Mouse (Mus musculus): ENCODE data around the gene Hgd. TPM values are rescaled to one million over a fixed set of nuclear protein-coding genes. Genes with fewer than 3 reads are reported as not detected.

Gene Hgd
- polyA plus RNA-seq, 1 experiment from 2014 or later = 0.33 TPM

DNA sequence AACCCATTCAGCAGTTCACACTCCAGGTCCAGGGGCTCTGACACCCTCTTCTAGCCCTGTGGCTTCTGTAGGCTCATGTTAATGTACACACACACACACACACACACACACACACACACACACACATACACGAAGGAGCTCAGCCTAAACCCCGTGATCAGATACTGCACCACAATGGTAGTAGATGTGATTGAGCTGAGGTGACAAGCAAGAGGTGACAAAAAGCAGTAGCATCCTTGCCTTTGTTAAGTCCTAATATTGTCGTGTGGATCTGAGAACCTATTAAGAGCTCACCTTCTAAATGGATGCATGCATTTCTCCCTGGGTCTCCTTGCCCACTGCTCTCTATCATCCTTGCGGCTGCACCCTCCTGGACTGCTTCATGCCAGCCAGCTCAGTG lies 698 bp downstream of the Hgd start:
- DNase-seq (ENCODE audit: low spot score) = no peak

DNA sequence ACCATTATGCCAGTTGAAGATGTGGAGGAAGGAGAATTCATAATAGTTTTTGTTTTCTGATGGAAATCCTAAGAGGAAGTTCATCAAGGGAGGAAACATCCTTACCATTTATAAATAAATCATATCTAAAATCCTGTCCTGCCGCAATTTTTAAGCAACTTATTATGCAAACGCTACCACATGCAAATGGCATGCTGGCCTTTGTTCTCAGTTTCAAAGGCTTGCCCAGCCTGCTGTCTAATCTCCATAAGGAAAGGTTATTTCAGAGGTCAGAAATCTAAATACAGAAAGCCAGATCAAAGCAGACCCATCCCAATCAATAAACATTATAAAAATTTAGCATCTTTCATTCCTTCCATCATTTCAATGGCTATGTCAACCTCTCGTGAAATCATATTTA lies 1.9 kb downstream of the Hgd start:
- DNase-seq (ENCODE audit: low spot score) = no peak

DNA sequence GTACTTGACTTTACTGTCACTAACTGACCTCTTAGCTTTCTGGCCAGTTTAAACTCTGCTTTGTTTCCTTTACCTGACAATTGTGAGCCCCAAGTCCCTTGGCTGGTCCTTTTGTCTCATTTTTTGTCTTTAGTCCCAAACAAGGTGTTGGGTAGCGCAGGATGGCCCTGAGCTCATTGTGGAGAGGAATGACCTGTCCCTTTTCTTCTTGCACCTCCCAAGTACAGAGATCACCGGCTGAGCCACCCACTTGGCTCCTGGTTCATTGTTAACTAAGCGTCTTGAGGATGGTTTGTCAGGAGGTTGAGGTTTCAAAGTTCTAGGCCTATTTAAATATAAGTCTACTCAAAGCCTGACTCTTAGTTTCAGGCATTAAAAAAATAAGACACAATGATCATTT lies 3.4 kb downstream of the Hgd start:
- no peak for DNase-seq (ENCODE audit: low spot score)

DNA sequence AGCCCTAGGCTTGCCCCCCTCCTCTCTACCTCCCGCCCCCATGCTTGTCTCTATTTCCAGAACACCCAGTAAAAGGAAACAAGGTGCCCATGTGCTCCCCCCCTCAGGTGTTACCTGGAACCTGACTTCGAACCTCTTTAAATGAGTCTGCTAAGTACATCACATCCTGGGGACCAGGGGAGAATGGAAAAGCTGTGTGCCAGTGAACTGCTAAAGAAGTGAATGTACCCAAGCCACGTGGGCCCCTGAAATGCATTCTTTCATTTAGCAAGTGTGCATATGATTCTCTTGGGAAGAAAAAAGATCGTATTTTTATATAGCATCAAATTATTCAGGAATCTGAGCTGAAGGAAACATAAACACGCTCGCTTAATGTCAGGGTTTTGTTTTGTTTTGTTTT lies 3.8 kb downstream of the Hgd start:
- DNase-seq (ENCODE audit: low spot score) = no peak

DNA sequence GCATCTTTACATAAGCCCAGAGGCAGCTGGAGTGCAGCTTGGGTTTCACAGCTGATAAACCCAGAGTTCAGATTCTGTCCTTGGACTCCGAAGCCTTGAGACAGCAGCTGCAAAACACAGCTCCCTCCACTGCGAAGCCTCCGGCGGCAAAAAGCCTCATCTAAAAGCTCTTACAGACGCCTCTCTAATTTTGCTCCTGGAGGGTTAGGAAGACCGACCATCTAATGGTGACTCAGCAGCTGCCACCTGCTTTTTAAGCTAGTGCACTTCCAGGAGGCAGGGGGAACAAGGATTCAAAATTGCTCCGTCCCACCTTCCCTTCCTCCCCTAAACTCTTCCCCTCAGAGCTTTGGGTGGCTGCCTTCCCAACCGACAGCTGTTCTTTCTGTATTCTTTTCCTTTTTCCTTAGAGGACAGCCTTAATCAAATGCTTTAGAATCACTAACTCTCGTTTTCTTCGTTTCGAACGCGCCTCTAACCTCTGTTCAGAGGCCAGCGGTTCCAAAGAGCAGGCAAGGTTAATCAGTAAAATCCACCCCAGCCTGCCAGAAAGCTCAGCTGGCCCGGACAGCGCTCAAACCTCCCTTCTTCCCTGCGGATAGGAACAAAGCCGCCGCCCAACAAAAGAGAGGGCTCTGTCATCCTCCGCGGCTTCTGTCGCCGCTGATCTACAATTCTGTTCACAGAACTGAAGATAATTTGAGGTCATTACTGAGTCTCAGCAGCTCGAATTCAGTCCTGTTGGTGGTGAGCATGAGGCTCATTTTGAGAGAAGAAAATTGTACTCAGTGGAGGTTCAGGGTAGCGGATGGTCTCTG lies 4.5 kb downstream of the Hgd start:
- DNase-seq (ENCODE audit: low spot score) = no peak

DNA sequence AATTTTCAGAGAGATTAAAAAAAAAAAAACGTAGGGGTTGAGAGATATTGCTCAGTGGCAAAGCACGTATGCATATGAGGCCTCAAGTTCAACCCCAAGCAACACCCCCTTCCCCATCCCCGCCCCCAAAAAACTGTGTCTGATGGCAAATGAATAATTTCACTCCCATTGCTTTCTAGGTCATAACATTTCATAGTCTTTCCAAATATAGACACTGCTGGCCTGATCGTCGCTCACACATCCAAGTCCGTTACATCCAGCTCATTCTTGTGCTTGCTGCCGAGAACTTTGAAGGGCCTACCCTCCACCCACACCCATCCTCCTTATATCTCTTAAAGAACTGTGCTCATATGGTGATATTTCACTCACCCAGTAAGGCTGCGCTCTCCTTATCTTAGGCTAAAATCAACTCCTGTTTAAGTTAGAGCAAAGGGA lies 5.2 kb downstream of the Hgd start:
- DNase-seq (ENCODE audit: low spot score) = no peak

DNA sequence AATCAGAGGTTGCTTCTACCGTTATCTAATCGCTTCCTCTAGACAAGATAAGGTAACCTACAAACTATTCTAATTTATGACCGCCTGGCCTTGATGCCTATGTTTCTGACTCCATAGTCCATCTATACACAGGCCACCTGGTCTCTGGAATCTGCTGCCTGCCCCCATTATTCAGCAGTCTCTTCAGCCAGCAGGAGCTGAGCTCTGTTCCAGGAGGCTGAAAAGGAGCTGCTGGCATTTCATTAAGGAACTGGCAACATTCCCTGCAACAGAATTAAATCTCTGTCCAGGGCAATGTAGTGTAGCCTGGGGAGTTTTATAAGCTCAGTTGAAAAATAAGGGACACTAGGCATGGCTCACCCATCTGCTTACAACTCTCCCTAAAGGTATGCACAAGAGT lies 11.0 kb downstream of the Hgd start:
- DNase-seq (ENCODE audit: low spot score) = no peak

DNA sequence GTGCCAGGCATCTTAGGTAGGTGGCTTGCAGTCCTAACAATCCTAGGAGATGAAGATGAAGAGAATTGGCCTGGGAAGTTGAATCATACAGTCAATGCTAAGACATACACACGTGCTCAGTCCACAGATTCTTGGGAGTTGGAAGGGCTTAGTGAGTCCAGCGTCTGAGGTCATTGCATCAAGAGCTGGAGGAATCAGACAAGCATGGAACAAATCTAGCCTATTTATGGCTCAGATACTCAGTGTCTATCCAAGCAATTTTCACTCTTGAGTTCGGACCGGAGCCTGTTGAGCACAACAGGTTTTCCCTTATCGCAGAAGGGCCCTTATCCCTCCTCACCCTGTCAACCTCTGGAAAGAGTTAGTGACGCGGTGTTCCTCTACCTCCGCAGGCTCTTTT lies 11.6 kb downstream of the Hgd start:
- no peak for DNase-seq (ENCODE audit: low spot score)

DNA sequence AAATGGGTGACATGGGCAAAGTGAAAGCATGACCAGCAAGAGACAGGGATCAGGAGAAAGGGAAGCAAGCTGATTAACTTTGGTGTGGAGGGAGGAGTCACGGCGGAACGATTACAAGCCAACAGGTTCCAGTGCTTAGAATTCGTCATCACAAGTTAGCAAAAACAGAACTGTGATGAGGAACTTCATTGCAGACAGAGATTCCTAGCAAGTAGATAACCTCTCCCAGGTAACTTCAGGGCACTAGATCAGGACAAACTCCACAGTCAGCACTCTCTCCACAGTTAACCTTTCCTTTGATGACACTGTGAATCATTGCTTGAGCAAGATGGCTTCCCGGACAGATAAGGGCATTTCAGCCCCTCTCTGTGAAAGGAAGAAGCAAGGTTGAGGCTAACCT lies 17.5 kb downstream of the Hgd start:
- no peak for DNase-seq (ENCODE audit: low spot score)

DNA sequence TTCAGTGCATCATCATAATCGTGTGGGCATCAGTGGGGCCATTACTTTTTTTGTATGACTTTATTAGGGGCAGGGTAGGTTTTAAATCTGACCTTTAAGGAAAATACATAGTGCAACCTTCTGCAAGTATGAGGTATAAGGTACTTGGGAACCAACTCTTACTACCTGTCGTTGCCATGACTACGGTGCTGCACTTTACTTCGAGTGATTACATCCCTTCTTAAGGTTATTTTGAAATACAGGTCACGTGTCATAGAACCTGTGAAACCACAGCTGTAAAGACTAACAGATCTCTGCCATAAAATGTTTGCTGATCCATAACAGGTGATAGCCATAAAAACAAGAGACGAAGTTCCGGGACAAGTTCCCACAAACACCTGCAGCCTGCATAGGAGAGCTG lies 18.5 kb downstream of the Hgd start:
- DNase-seq (ENCODE audit: low spot score) = no peak

DNA sequence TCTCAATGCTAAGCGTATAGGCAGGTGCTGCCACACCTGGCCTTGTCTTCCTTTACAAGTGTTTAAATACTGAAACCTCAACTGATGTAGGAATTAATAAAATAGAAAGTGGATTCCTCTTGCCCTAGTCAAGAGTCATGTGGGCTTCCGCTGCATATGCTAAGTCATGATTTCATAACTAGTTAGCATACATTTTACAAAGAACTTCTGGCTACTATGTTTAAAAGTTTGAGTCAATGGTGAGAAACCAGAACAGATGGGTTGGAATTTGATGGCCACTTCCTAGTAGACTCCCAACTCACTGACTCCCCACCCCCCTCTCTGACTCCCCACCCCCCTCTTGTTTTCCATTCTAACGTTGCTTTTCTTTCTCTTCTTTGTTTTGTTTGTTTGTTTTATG lies 19.4 kb downstream of the Hgd start:
- DNase-seq (ENCODE audit: low spot score) = no peak

DNA sequence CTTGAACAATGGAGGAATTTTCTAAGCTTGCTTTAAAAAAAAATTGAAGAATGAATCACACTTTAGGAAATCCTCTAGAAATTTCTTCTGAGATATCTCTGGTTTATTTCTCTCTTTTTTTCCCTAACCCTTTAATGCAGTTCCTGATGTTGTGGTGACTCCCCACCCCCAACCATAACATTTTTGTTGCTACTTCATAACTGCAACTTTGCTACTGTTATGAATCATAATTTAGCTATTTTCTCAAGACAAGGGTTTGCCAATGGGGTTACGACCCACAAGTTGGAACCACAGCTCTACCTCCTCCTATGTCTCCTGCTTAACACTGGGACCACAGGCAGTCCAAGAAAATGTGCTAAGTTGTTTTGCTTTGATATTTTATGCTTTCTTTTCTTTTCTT lies 23.5 kb downstream of the Hgd start:
- DNase-seq (ENCODE audit: low spot score) = no peak

DNA sequence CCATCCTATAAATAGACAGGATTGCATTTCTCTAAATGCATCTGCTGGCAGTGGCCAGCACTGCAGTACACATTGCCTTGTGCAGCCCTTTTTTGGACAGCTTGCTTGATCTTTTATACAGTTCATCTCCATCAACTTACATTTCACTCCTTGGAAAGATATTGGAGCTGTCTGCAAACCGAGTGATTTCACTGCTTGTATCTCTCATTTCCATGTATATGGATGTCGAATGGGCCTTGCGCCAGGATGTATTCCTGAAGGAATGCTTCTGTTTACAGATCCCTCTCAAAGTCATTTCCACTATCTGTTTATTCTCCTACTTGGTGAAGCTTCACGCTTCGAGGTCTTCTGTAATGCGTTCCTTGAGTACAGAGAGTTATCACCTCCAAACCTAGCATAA lies 24.3 kb downstream of the Hgd start:
- no peak for DNase-seq (ENCODE audit: low spot score)

DNA sequence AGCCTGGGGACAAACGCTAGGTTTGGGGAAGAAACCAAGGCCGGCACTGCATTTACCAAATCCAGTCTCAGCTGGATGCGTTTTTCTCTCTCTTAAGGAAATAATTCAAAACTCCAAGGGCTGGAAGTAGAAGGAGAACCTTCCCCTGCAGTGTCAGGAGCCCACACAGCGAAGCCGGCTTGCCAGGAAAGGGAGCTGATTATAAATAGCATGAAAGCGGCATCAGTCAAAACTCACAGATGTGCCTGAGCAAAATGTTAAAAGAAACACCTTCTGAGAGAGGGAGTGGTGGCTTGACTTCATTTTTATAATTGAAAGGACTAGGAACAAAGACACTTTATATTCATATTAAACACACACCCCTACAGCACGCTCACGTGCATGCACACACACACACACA lies 30.4 kb downstream of the Hgd start:
- DNase-seq (ENCODE audit: low spot score) = no peak

DNA sequence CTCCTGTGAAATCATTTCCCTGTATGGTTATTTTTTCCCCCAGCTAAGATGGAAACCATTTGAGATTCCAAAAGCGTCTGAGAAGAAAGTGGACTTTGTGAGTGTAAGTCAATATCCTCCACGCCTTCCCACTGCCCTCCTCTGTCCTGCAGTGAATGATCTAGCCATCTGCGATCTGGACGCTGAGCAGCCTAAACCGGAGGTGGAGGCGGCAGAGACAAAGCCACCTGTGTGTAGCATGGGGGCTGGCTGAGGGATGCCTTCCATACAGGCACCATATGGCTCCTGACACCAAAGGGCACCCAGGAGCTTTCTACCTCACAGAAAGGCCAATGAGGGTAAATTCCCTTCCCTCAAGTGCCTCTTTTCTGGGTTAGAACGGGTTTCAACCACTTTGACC lies 31.1 kb downstream of the Hgd start:
- DNase-seq (ENCODE audit: low spot score) = no peak

DNA sequence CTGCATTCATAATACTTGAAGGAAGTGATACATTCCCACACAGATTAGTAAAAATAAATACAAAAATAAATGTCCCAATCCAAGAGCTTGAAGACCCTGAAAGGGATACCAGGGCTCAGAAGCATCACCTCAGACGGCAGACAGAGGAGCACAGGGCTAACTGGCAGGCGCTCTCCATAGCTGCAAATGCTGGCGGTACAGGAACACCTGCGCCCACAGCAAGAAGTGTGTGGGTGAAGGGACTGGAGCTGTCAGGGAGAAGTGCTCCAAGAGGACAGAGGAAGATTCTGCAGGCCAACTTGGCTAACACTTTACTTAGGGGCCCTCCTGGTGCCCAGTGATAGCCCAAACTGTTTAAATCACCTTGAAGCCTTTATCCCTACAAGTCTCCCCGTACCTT lies 32.1 kb downstream of the Hgd start:
- no peak for DNase-seq (ENCODE audit: low spot score)

DNA sequence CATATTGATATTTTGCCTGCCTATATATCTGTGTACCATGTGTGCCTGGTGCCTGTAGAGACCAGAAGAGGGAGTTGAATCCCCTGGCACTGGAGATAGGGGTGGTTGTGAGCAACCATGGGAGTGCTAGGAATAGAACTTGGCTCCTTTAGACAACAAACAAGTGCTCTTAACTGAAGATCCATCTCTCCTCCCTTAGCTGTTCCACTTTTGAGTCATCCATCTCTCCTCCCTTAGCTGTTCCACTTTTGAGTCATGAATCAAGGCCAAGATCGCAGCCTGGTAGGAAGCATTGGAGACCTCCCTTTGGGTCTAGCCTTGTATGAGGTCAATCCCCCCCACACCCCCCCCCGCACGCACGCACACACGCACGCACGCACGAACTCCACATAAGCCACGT lies 34.6 kb downstream of the Hgd start:
- no peak for DNase-seq (ENCODE audit: low spot score)

DNA sequence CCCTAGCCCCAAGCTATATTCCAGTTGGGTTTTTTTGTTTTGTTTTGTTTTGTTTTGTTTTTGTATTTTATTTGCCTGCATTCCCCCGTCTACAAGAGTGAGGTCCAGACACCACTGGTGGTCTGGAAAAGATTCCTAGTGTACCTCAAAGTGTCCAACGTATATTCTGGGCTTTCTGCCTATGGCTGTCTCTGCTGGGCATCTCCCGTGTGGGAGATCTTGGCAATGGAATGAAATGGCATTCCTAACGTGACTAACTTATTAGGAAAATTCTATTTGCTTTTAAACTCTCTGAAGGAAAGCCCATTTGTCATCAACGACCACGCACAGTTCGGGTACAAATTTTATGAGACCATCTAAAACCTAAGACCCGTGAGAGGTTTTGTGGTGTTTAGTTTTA lies 35.5 kb downstream of the Hgd start:
- DNase-seq (ENCODE audit: low spot score) = no peak

DNA sequence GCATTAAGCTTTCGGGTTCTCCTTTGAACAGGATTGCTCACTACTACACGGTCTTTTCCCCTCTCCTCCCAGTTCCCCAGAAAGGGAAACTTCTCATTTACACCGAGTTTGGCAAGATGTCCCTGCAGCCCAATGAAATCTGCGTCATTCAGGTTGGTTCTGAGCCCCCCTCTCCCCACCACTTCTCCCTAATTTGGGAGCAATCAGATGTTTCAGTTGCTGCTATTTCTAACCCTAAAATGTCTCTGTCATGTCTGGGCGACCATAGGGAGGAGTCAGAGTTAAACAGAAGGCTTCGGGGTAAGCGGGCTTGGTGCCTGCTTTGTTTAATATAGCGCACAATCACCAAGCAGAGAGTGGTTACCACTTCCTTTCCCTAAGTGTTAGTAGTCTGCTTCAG lies 36.2 kb downstream of the Hgd start:
- DNase-seq (ENCODE audit: low spot score) = no peak

DNA sequence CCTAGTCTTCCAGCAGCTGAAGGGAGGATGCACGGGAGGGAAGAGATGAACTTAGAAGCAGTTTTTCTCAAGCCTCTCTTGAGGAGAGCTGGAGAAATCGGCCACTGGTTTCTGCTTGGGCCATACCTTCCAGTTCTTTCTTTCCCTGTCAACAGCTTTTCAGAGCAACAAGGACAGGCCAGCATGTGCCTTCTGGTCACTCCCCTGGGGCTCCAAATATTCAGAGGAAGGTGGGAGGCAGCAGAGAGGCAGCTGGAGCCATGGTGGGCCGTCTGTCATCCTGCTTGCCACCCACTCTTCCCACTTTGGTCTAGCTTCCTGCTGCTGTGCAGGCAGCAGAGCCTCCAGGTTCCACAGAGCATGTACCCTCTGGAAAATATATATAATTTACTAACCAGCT lies 37.7 kb downstream of the Hgd start:
- no peak for DNase-seq (ENCODE audit: low spot score)

DNA sequence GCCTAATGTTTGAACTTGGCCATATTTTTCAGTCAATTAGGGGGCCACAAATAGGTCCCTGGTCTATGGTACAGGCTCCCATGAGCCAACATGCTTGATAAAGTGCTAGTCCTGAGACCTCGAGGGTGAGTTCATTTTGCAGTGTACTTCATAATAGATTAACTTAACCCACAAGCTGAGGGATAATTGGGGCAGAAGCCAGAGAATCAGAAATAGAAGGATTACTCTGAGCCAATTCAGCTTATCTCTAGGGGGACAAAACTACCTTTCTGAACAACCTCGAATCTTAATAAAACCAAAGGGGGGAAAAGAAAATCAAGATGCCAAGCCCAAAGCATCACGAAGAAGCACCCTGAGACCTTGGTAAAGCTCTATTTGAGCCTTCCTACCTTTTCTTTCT lies 42.5 kb downstream of the Hgd start:
- no peak for DNase-seq (ENCODE audit: low spot score)

DNA sequence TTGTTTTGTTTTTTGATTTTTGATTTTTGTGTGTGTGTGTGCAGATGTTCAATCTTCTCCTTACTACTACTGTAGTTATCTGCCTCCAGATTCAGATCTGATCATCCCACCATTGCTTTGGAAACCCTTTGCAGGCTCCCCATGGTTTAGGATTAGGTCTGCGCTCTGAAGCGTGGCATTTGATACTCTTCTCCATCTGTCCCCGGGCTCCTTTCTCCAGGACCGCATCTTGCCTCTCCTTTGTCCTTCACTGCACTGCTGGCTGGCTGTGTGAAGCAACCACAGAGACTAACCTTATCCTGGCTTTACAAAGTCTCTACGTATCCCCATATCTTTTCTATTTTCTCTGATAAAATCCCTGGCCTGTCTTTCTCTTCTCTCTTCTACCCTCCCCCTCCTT lies 43.0 kb downstream of the Hgd start:
- DNase-seq (ENCODE audit: low spot score) = no peak

DNA sequence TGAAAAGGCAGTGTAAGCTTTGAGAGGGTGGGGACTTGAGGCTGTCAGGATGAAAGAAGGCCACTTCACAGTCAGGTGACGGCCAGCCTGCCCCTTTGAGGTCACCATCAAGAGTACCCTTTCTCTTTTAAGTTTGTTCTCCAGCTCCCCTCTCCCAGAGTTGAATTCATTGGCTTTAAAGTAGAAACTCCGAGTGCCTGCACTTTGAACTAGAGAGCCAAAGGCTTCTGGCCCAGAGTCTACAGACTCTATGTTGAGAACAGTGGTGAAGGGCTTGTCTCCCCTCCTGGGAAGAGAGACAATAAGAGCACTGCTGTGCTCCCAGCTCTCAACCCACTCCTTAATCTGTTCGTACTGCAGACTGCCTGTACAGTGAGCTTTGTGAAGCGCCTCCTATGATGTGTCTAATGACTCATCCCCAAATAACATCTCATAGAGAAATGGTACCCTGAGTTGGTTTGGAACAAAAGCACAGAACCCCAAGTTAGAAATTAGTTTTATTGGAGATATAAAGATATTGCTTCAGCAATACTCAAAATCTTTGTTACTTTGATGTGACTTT lies 46.5 kb downstream of the Hgd start:
- DNase-seq (ENCODE audit: low spot score) = no peak

DNA sequence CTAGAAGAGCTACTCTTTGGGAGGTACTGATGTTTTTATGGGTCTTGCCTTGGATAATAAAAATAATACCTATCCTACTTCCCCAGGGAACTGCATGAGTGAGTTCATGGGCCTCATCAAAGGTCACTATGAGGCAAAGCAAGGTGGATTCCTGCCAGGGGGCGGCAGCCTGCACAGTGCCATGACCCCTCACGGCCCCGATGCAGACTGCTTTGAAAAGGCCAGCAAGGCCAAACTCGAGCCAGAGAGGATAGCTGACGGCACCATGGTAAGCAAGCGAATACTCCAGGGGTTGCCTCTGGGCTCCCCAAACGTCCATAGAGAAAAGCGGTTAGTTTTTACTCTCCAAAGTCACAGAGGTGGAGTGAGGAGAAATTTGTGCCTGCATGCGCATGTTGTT lies 48.4 kb downstream of the Hgd start:
- DNase-seq (ENCODE audit: low spot score) = no peak
